Mouse (Mus musculus): ENCODE results near the gene Scn2b. TPM values are rescaled to one million over a fixed set of nuclear protein-coding genes. Genes with fewer than 3 reads are reported as not detected.
A peak's percentile ranks its signal among the peaks of the same experiment; 100 is the strongest.

Scn2b gene
- polyA plus RNA-seq, 1 experiment from 2014 or later: 0.84 TPM

- no peaks in the 10 kb centered on the region for H3K9me3 ChIP-seq (ENCODE audit: control insufficient read depth, low read length)
- H3K4me1 ChIP-seq (replicated peaks; ENCODE audit: control insufficient read depth, insufficient read depth): no peaks in the 10 kb centered on the region; the same call in 1 of the 2 replicates
- DNase-seq (ENCODE audit: low spot score): no peak
- H3K4me2 ChIP-seq (replicated peaks; ENCODE audit: low read depth): no peak overlapping the region
- WGBS: 52% methylated on average over 9 of the region's 9 CpGs
- no peak for TF ChIP-seq CTCF (IDR thresholded peaks at IDR 0.05; ENCODE audit: low read depth)
- TF ChIP-seq EP300 (optimal IDR thresholded peaks at IDR 0.05): no peak
- no peak overlapping the region for H3K9ac ChIP-seq (ENCODE audit: low read length)
- no peak overlapping the region for H3K27ac ChIP-seq (replicated peaks)
- H3K27me3 ChIP-seq (ENCODE audit: control insufficient read depth, insufficient read depth, low read length): no peaks in the 10 kb centered on the region
- no peaks in the 10 kb centered on the region for H3K36me3 ChIP-seq (ENCODE audit: control insufficient read depth, insufficient read depth, low read length)
- no peak overlapping the region for H3K4me3 ChIP-seq (ENCODE audit: low read depth, low read length)
- no peak for ATAC-seq (ENCODE audit: low FRiP score, low TSS enrichment)
These were observed 763 bp upstream of the Scn2b start for GRCm38 (mm10) chr9:45116819-45117218.

- ATAC-seq (ENCODE audit: low FRiP score, low TSS enrichment): no peak
- H3K4me3 ChIP-seq (ENCODE audit: low read depth, low read length): peak overlapping the region; percentile 45; the same call in 1 of the 2 replicates
- H3K9me3 ChIP-seq (ENCODE audit: control insufficient read depth, low read length): no peaks in the 10 kb centered on the region
- no peaks in the 10 kb centered on the region for H3K36me3 ChIP-seq (ENCODE audit: control insufficient read depth, insufficient read depth, low read length)
- H3K27me3 ChIP-seq (ENCODE audit: control insufficient read depth, insufficient read depth, low read length): no peaks in the 10 kb centered on the region
- H3K9ac ChIP-seq (ENCODE audit: low read length): peak overlapping the region; percentile 27
- H3K27ac ChIP-seq (replicated peaks): no peak overlapping the region
- DNase-seq (ENCODE audit: low spot score): no peak
- no peaks in the 10 kb centered on the region; the same call in 1 of the 2 replicates for H3K4me1 ChIP-seq (replicated peaks; ENCODE audit: control insufficient read depth, insufficient read depth)
- no peak for TF ChIP-seq CTCF (IDR thresholded peaks at IDR 0.05; ENCODE audit: low read depth)
- no peak for TF ChIP-seq EP300 (optimal IDR thresholded peaks at IDR 0.05)
- H3K4me2 ChIP-seq (replicated peaks; ENCODE audit: low read depth): peak overlapping the region; percentile 53
- WGBS: 27% methylated on average over 10 of the region's 10 CpGs
These were observed 970 bp downstream of the Scn2b start for GRCm38 (mm10) chr9:45118552-45118951.

- no peaks in the 10 kb centered on the region for H3K9me3 ChIP-seq (ENCODE audit: control insufficient read depth, low read length)
- H3K4me2 ChIP-seq (replicated peaks; ENCODE audit: low read depth): no peak overlapping the region
- ATAC-seq (ENCODE audit: low FRiP score, low TSS enrichment) (no peak), DNase-seq (ENCODE audit: low spot score) (no peak)
- no peaks in the 10 kb centered on the region for H3K36me3 ChIP-seq (ENCODE audit: control insufficient read depth, insufficient read depth, low read length)
- H3K4me1 ChIP-seq (replicated peaks; ENCODE audit: control insufficient read depth, insufficient read depth): no peaks in the 10 kb centered on the region; the same call in 1 of the 2 replicates
- 95% methylated on average over 8 of the region's 8 CpGs for WGBS
- H3K4me3 ChIP-seq (ENCODE audit: low read depth, low read length): no peak overlapping the region
- no peak overlapping the region for H3K27ac ChIP-seq (replicated peaks)
- H3K27me3 ChIP-seq (ENCODE audit: control insufficient read depth, insufficient read depth, low read length): no peaks in the 10 kb centered on the region
- TF ChIP-seq CTCF (IDR thresholded peaks at IDR 0.05; ENCODE audit: low read depth) (peak; percentile 52), EP300 (optimal IDR thresholded peaks at IDR 0.05) (no peak)
- H3K9ac ChIP-seq (ENCODE audit: low read length): no peak overlapping the region
These were observed 1.9 kb downstream of the Scn2b start for GRCm38 (mm10) chr9:45119316-45119953.

- no peaks in the 10 kb centered on the region for H3K9me3 ChIP-seq (ENCODE audit: control insufficient read depth, low read length)
These were observed 2.5 kb downstream of the Scn2b start for GRCm38 (mm10) chr9:45119954-45120530.

GRCm38 (mm10) chr9:45120567-45120966, 3.0 kb downstream of the Scn2b start:
- Histone ChIP-seq H3K4me1 (replicated peaks; ENCODE audit: control insufficient read depth, insufficient read depth) (no peaks in the 10 kb centered on the region; the same call in 1 of the 2 replicates), H3K36me3 (ENCODE audit: control insufficient read depth, insufficient read depth, low read length) (no peaks in the 10 kb centered on the region), H3K27me3 (ENCODE audit: control insufficient read depth, insufficient read depth, low read length) (no peaks in the 10 kb centered on the region), H3K27ac (replicated peaks) (no peak overlapping the region), H3K4me3 (ENCODE audit: low read depth, low read length) (no peak overlapping the region), H3K9ac (ENCODE audit: low read length) (no peak overlapping the region), H3K9me3 (ENCODE audit: control insufficient read depth, low read length) (no peaks in the 10 kb centered on the region), H3K4me2 (replicated peaks; ENCODE audit: low read depth) (no peak overlapping the region)
- TF ChIP-seq EP300 (optimal IDR thresholded peaks at IDR 0.05) (no peak), CTCF (IDR thresholded peaks at IDR 0.05; ENCODE audit: low read depth) (no peak)
- 89% methylated on average over 6 of the region's 6 CpGs for WGBS
- DNase-seq (ENCODE audit: low spot score) (no peak), ATAC-seq (ENCODE audit: low FRiP score, low TSS enrichment) (no peak)

More at GRCm38 (mm10) chr9:45119954-45120530, 2.5 kb downstream of the Scn2b start:
- TF ChIP-seq CTCF (IDR thresholded peaks at IDR 0.05; ENCODE audit: low read depth): no peak
- no peak for TF ChIP-seq EP300 (optimal IDR thresholded peaks at IDR 0.05)
- Histone ChIP-seq H3K4me3 (ENCODE audit: low read depth, low read length) (no peak overlapping the region), H3K36me3 (ENCODE audit: control insufficient read depth, insufficient read depth, low read length) (no peaks in the 10 kb centered on the region), H3K4me1 (replicated peaks; ENCODE audit: control insufficient read depth, insufficient read depth) (no peaks in the 10 kb centered on the region; the same call in 1 of the 2 replicates), H3K9ac (ENCODE audit: low read length) (no peak overlapping the region), H3K27ac (replicated peaks) (no peak overlapping the region), H3K4me2 (replicated peaks; ENCODE audit: low read depth) (no peak overlapping the region), H3K27me3 (ENCODE audit: control insufficient read depth, insufficient read depth, low read length) (no peaks in the 10 kb centered on the region)
- WGBS: 85% methylated on average over 14 of the region's 14 CpGs
- ATAC-seq (ENCODE audit: low FRiP score, low TSS enrichment) (no peak), DNase-seq (ENCODE audit: low spot score) (no peak)

GRCm38 (mm10) chr9:45121001-45121400, 3.4 kb downstream of the Scn2b start:
- no peak for DNase-seq (ENCODE audit: low spot score)
- Histone ChIP-seq H3K4me3 (ENCODE audit: low read depth, low read length) (no peak overlapping the region), H3K27ac (replicated peaks) (no peak overlapping the region), H3K4me1 (replicated peaks; ENCODE audit: control insufficient read depth, insufficient read depth) (no peaks in the 10 kb centered on the region; the same call in 1 of the 2 replicates), H3K9me3 (ENCODE audit: control insufficient read depth, low read length) (no peaks in the 10 kb centered on the region), H3K4me2 (replicated peaks; ENCODE audit: low read depth) (no peak overlapping the region), H3K9ac (ENCODE audit: low read length) (no peak overlapping the region), H3K36me3 (ENCODE audit: control insufficient read depth, insufficient read depth, low read length) (no peaks in the 10 kb centered on the region), H3K27me3 (ENCODE audit: control insufficient read depth, insufficient read depth, low read length) (no peaks in the 10 kb centered on the region)
- TF ChIP-seq EP300 (optimal IDR thresholded peaks at IDR 0.05): no peak
- no peak for TF ChIP-seq CTCF (IDR thresholded peaks at IDR 0.05; ENCODE audit: low read depth)
- ATAC-seq (ENCODE audit: low FRiP score, low TSS enrichment): no peak
- 61% methylated on average over 6 of the region's 6 CpGs for WGBS

All from stomach, postnatal 0 days (tissue).